Mouse (Mus musculus) sigmoid colon, adult 10 weeks (tissue): Measurements from ENCODE around the gene Oxt. TPM values are rescaled to one million over a fixed set of nuclear protein-coding genes. Genes with fewer than 3 reads are reported as not detected.

Experiments
- polyA plus RNA-seq: library from polyadenylated mRNA; stranded (reverse); fragments of 350-450 nt; fragmentation: Illumina TruSeq; extraction: RNeasy Lipid Tissue Mini Kit (QIAGEN cat#74804); gene quantifications from one replicate; pipeline ENCODE4 v1.2.3, GENCODE M21; 2014; ENCODE audit warnings: low read depth, low replicate concordance

Gene Oxt
- not detected for polyA plus RNA-seq

GRCm38 (mm10) chr2:130575873-130576272 lies at the start of gene Oxt:
Gene Oxt, plus strand, starts transcription at chr2:130576173.

GRCm38 (mm10) chr2:130563212-130564055 lies 12.5 kb upstream of the Oxt start, which contains the start of gene Mrps26:
Gene Mrps26, plus strand, starts transcription at chr2:130563742.

DNA sequence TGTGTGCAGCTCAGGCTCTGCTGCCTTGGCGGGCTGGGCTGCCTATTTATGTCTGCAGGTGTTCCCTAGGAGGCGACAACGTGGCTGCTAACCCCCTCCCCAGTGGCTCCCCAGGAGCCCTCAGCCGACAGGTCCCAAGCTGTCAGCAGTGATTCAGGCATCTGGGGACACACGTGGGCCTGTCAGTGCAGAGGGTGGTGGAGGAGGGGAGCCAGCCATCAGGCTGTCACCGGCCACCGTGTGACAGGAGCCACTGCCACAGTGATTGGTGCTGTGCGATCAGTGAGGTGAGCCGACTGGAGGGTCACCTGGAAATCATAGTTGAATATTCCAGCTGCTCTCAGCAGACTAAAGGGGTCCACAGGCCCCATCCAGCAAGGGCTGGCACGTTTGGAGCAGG lies 6.6 kb downstream of the Oxt start, which contains the start of gene Avp:
TSS of gene Avp (minus strand) at position 3 of the 400 bp plus-strand sequence.

Other genes starting within 250 kb of the Oxt start
- 0.28 TPM for gene Cpxm1, start 178.6 kb upstream of the Oxt start, polyA plus RNA-seq
- not detected for gene Gm28372, start 170.9 kb upstream of the Oxt start, polyA plus RNA-seq
- gene 1700020A23Rik, start 170.9 kb upstream of the Oxt start, polyA plus RNA-seq, result not detected
- not detected for gene Tmem239, start 169.7 kb upstream of the Oxt start, polyA plus RNA-seq
- 19.0 TPM for gene Vps16, start 151.8 kb upstream of the Oxt start, polyA plus RNA-seq
- 6.6 TPM for gene Pced1a, start 151.5 kb upstream of the Oxt start, polyA plus RNA-seq
- gene Ptpra, start 125.9 kb upstream of the Oxt start, polyA plus RNA-seq, result 98.7 TPM
- gene Mrps26, start 12.4 kb upstream of the Oxt start, polyA plus RNA-seq, result 0.60 TPM
- gene Avp, start 6.4 kb downstream of the Oxt start, polyA plus RNA-seq, result not detected
- 15.0 TPM for gene Fastkd5, start 53.9 kb downstream of the Oxt start, polyA plus RNA-seq
- gene Ubox5, start 53.9 kb downstream of the Oxt start, polyA plus RNA-seq, result 7.4 TPM
- 9.0 TPM for gene Lzts3, start 66.6 kb downstream of the Oxt start, polyA plus RNA-seq
- 9.3 TPM for gene Ddrgk1, start 88.5 kb downstream of the Oxt start, polyA plus RNA-seq
- gene Itpa, start 91.4 kb downstream of the Oxt start, polyA plus RNA-seq, result 38.8 TPM
- not detected for gene Slc4a11, start 121.3 kb downstream of the Oxt start, polyA plus RNA-seq